Mouse (Mus musculus) G1E (cell line): ENCODE measurements around the gene Fancd2.

Source experiments
- CTCF ChIP-seq: IDR thresholded peaks from 2 replicates; pipeline ENCODE4 v1.5.1; 2012; ENCODE audit warnings: low read depth, low read length, inconsistent platforms, mixed read lengths
- GATA1 ChIP-seq: IDR thresholded peaks from 2 replicates; pipeline ENCODE4 v1.6.1; 2012; ENCODE audit warnings: borderline replicate concordance, low read length, inconsistent platforms, mixed read lengths
- TAL1 ChIP-seq: conservative IDR thresholded peaks from 2 replicates; pipeline ENCODE4 v1.6.1; 2012; ENCODE audit warnings: low read depth, low read length, inconsistent platforms, mixed read lengths

DNA sequence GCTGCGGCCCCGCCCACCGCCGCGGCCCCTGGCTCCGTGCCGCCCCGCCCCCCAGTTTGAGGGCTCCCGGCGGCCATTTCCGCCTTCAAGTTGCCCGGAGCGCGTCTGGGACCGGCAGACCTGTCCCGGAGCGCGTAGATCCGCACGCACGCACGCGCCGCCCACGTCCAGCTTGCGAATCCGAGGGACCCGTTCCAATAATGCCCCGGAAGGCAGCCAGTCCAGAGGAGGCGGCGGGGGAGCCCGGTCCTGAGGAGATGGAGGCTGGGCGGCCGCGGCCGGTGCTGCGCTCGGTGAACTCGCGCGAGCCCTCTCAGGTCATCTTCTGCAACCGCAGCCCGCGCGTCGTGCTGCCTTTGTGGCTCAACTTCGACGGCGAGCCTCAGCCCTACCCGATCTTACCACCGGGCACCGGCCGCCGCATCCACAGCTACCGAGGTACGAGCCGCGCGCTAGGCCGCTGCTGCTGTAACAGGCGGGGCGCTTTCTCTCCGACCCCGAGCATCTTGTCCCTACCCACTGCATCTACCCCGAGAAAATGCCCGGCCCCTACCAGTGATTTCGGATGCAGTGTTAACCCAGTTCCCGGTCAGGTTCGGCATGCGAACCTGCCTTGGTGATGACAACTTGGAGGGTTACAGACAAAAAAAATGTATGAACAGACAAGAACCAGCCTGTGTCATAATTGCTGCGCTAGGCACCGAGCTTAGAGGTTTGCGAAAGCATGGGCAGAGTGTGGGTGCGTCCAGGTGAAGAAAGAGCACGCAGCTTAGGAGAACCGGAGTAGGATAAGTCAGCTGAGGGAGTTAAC is 92.7 kb downstream of the Fancd2 start, which contains the start of gene Vhl:
- no peak for TF ChIP-seq GATA1
- no peak for TF ChIP-seq CTCF
- no peak for TF ChIP-seq TAL1
